Mouse (Mus musculus): ENCODE measurements around the gene Eepd1.

Eepd1 gene

GRCm38 (mm10) chr9:25585614-25586013 is 104.3 kb downstream of the Eepd1 start:
- no peak for DNase-seq

DNA sequence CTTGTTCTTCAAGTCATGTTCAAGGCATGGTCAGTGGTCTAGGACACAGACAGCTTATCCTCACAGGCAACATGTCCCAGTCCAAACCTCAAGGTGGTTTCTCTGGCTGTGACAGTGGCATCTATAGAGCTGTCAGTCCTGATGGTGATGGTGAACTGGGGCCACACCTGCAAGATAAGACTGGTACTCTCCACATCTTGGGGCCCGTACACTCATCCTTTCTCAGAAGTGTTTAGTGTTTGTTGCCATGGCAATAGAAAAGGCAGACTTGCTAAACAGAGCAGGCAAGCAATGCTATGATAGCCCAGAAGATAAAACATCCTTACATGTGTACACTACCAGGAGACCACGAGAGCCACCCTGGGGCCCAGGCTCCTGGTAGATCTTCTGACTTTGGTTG is 107.2 kb downstream of the Eepd1 start:
- no peak for DNase-seq

DNA sequence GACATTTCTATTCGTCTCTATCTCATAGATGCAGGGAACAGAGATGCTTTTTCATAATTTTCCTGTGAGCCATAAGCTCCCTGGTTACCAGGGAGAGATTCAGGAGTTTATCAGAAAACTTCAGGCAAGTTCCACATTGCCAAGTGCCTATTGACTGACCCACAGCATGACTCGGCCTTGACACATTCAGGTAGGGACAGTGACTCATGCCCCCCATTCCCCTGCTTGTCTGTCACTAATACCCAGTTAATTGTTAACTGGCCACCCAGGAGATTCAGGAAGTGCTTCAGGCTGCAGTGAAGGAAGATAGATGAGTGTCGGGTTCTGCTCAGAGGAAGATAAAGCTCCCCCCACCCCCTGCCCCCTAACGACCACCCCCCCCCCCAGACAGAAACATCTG is 109.4 kb downstream of the Eepd1 start:
- DNase-seq = no peak

- peak; percentile 72 to 75 for DNase-seq
Measured at GRCm38 (mm10) chr9:25591390-25592354, 110.3 kb downstream of the Eepd1 start.

- peak in 1 of 2 experiments; percentile 34 for DNase-seq
Measured at GRCm38 (mm10) chr9:25592355-25592955, 111.1 kb downstream of the Eepd1 start.

DNA sequence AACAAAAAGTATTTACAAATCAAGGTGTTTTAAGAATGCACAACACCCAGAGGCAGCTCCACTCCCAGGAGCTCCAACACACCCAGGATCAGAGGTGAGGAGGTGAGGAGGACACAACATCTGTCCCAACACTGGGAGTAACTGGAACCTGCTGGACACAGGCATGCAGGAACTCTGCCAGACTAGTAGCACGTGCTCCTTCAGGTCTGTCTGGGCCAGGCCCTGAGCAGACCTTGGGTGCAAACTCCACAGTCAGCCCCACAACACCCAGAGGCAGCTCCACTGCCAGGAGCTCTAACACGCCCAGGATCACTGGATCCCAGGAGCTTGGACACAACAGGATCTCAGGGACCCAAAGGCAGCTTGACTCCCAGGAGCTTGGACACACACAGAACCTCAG is 143.4 kb downstream of the Eepd1 start:
- no peak for DNase-seq

DNA sequence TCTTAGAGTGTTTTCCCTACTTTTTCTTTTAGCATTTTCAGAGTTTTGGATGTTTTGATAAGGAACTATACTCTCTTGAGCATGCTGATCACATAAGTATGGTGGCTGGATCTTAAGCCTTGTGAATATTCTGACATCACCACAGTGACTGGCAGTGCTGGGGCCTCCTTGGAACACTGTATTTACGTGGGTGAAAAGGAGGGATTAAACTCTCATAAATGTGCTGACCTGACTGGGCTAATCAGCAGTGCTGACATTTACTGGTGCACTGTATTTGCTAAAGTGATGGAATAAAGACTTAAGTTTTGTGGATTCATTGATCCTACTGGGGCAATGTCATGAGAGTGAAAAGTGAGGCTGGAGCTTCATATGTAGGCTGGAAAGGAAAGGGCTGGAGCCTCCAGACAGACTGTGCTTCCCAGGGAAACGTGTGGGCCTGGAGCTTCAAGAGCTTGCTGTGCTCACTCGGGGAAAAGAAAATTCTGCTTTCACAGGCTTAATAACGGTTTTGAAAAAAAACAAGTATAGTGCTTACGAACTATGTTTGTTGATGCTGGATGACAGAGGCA is 148.3 kb downstream of the Eepd1 start:
- DNase-seq = no peak
